Mouse (Mus musculus) Patski (cell line): Measurements from ENCODE around the gene Armc3. TPM values are rescaled to one million over a fixed set of nuclear protein-coding genes. Genes with fewer than 3 reads are reported as not detected.

ENCODE experiments used
- ATAC-seq: fragments of 100-300 bp; one replicate; pipeline ENCODE4 v1.8.0; 2021
- CTCF ChIA-PET: fragments of 350-600 bp; sonication (Branson Sonifier 250); formaldehyde crosslinking; loops from one replicate; lab custom pipeline; 2022; ENCODE audit warnings: inconsistent platforms; lab: Charles Lee
- POLR2A ChIA-PET: fragments of 350-600 bp; sonication (Branson Sonifier 250); formaldehyde crosslinking; loops from one replicate; lab custom pipeline; 2022; ENCODE audit warnings: antibody characterized with exemption, inconsistent platforms; lab: Charles Lee
- DNase-seq: peaks from one replicate; pipeline ENCODE4 v3.0.0-alpha.2; 2011; ENCODE audit warnings: low read depth, low spot score
- H3K27me3 ChIP-seq: fragments of 371-371 bp; one replicate; pipeline ENCODE4 v1.5.1; 2021
- CTCF ChIP-seq: fragments of 100-300 bp; IDR thresholded peaks from one replicate; pipeline ENCODE4 v1.5.1; 2021
- in situ Hi-C: fragments of 300-500 bp; cut with MboI; formaldehyde crosslinking; loops from 3 replicates; pipeline ENCODE4 v1.11.1; 2018; ENCODE audit warnings: low pct_unique_long_range_greater_than_20kb, mixed read lengths
- polyA plus RNA-seq: library from polyadenylated mRNA; unstranded; gene quantifications from one replicate; pipeline ENCODE4 v1.2.3, GENCODE M21; 2021

Gene Armc3
- polyA plus RNA-seq, 1 experiment from 2014 or later: not detected

- TF ChIP-seq CTCF: no peak
- H3K27me3 ChIP-seq: peaks cover 8% of the 10 kb centered on the region
- no peak for DNase-seq
- in situ Hi-C loops: no loop called here
- ChIA-PET POLR2A (no interaction called here), CTCF (no interaction called here)
- no peak for ATAC-seq
Observed at GRCm38 (mm10) chr2:19234305-19234704, 35.2 kb downstream of the Armc3 start.

GRCm38 (mm10) chr2:19235193-19235592, 36.1 kb downstream of the Armc3 start:
- DNase-seq (no peak), ATAC-seq (no peak)
- ChIA-PET POLR2A (no interaction called here), CTCF (no interaction called here)
- in situ Hi-C loops: no loop called here
- peaks cover 8% of the 10 kb centered on the region for H3K27me3 ChIP-seq
- TF ChIP-seq CTCF: no peak

- in situ Hi-C loops: no loop called here
- ATAC-seq (no peak), DNase-seq (no peak)
- CTCF ChIA-PET: no interaction called here
- no peak for TF ChIP-seq CTCF
- H3K27me3 ChIP-seq: peaks cover 8% of the 10 kb centered on the region
- POLR2A ChIA-PET: no interaction called here
Observed at GRCm38 (mm10) chr2:19235614-19236013, 36.5 kb downstream of the Armc3 start.

GRCm38 (mm10) chr2:19238771-19239170, 39.7 kb downstream of the Armc3 start:
- in situ Hi-C loops: no loop called here
- DNase-seq (no peak), ATAC-seq (no peak)
- ChIA-PET CTCF (no interaction called here), POLR2A (no interaction called here)
- peaks cover 8% of the 10 kb centered on the region for H3K27me3 ChIP-seq
- TF ChIP-seq CTCF: peak; percentile 56

- TF ChIP-seq CTCF: no peak
- ATAC-seq: no peak
- CTCF ChIA-PET: interaction anchor here (0.6 kb wide), 1 partner anchor 386 kb away, joined by 3 read pairs; no protein-coding TSS in a partner anchor
- peaks cover 19% of the 10 kb centered on the region for H3K27me3 ChIP-seq
- no peak for DNase-seq
- POLR2A ChIA-PET: no interaction called here
- in situ Hi-C loops: no loop called here
Observed at GRCm38 (mm10) chr2:19249611-19250010, 50.5 kb downstream of the Armc3 start.

- in situ Hi-C loops: no loop called here
- DNase-seq (no peak), ATAC-seq (no peak)
- ChIA-PET POLR2A (no interaction called here), CTCF (interaction anchor here (1.0 kb wide), 1 partner anchor 12 kb away, joined by 3 read pairs; no protein-coding TSS in a partner anchor)
- peaks cover 12% of the 10 kb centered on the region for H3K27me3 ChIP-seq
- no peak for TF ChIP-seq CTCF
Observed at GRCm38 (mm10) chr2:19255037-19255436, 55.9 kb downstream of the Armc3 start.

GRCm38 (mm10) chr2:19257255-19257654, 58.2 kb downstream of the Armc3 start:
- no peak for DNase-seq
- CTCF ChIA-PET: no interaction called here
- no peak for TF ChIP-seq CTCF

GRCm38 (mm10) chr2:19260399-19260798, 61.3 kb downstream of the Armc3 start:
- no peak for ATAC-seq
- in situ Hi-C loops: no loop called here
- ChIA-PET POLR2A (no interaction called here), CTCF (no interaction called here)
- no peak for DNase-seq
- peaks cover 14% of the 10 kb centered on the region for H3K27me3 ChIP-seq
- TF ChIP-seq CTCF: no peak

More at GRCm38 (mm10) chr2:19257255-19257654, 58.2 kb downstream of the Armc3 start:
- no peak for ATAC-seq
- in situ Hi-C loops: no loop called here
- POLR2A ChIA-PET: no interaction called here
- peaks cover 7% of the 10 kb centered on the region for H3K27me3 ChIP-seq

- ATAC-seq (no peak), DNase-seq (no peak)
- in situ Hi-C loops: no loop called here
- H3K27me3 ChIP-seq: peaks cover 16% of the 10 kb centered on the region
- CTCF ChIA-PET: no interaction called here
- POLR2A ChIA-PET: no interaction called here
- no peak for TF ChIP-seq CTCF
Observed at GRCm38 (mm10) chr2:19263375-19263774, 64.3 kb downstream of the Armc3 start.

GRCm38 (mm10) chr2:19265834-19266233, 66.7 kb downstream of the Armc3 start:
- in situ Hi-C loops: no loop called here
- POLR2A ChIA-PET: no interaction called here
- CTCF ChIA-PET: no interaction called here
- H3K27me3 ChIP-seq: peaks cover 16% of the 10 kb centered on the region
- no peak for TF ChIP-seq CTCF
- DNase-seq: no peak
- ATAC-seq: no peak

GRCm38 (mm10) chr2:19267396-19267795, 68.3 kb downstream of the Armc3 start:
- ATAC-seq: no peak
- ChIA-PET POLR2A (no interaction called here), CTCF (interaction anchor here (0.7 kb wide), 1 partner anchor 1301 kb away, joined by 3 read pairs; no protein-coding TSS in a partner anchor)
- TF ChIP-seq CTCF: no peak
- H3K27me3 ChIP-seq: peaks cover 16% of the 10 kb centered on the region
- no peak for DNase-seq
- in situ Hi-C loops: no loop called here

GRCm38 (mm10) chr2:19269955-19270354, 70.9 kb downstream of the Armc3 start:
- ChIA-PET CTCF (no interaction called here), POLR2A (no interaction called here)
- TF ChIP-seq CTCF: no peak
- in situ Hi-C loops: loop anchor here (10.0 kb wide), 2 partner anchors 505 to 1245 kb away; no protein-coding TSS in a partner anchor
- ATAC-seq: no peak
- no peak for DNase-seq
- H3K27me3 ChIP-seq: peaks cover 12% of the 10 kb centered on the region
